Mouse (Mus musculus) heart, postnatal 0 days (tissue): ENCODE data around the gene Camta1. TPM values are rescaled to one million over a fixed set of nuclear protein-coding genes. Genes with fewer than 3 reads are reported as not detected.

Experiments
- ATAC-seq: fragments of 200-750 bp; cut with Nextera tagmentation; 2 replicates; pipeline ENCODE4 v1.8.0; 2017; ENCODE audit warnings: low read depth, moderate number of reproducible peaks, moderate library complexity; ENCODE audit not compliant: insufficient read depth
- DNase-seq: peaks from one replicate; pipeline ENCODE4 v3.0.0-alpha.2; 2016; ENCODE audit warnings: low spot score
- H3K27ac ChIP-seq: fragments of 300-500 bp; sonication (generic); 2 replicates; pipeline ENCODE4 v1.5.1; 2014; ENCODE audit warnings: low read depth, mild to moderate bottlenecking
- H3K27me3 ChIP-seq: fragments of 300-500 bp; sonication (generic); 2 replicates; pipeline ENCODE4 v1.6.1; 2014; ENCODE audit warnings: low read length, mixed read lengths; ENCODE audit not compliant: control insufficient read depth, insufficient read depth
- H3K36me3 ChIP-seq: fragments of 300-500 bp; sonication (generic); replicated peaks from 2 replicates; pipeline ENCODE4 v1.6.1; 2014; ENCODE audit warnings: low read length, mixed read lengths; ENCODE audit not compliant: control insufficient read depth, insufficient read depth
- H3K4me1 ChIP-seq: fragments of 300-500 bp; sonication (generic); 2 replicates; pipeline ENCODE4 v1.6.1; 2014; ENCODE audit warnings: antibody characterized with exemption; ENCODE audit not compliant: control insufficient read depth, insufficient read depth
- H3K4me2 ChIP-seq: fragments of 300-500 bp; sonication (generic); 2 replicates; pipeline ENCODE4 v1.6.1; 2014; ENCODE audit warnings: low read depth, mild to moderate bottlenecking, low read length, moderate library complexity
- H3K4me3 ChIP-seq: fragments of 300-500 bp; sonication (generic); 2 replicates; pipeline ENCODE4 v1.5.1; 2014; ENCODE audit warnings: low read depth, low read length
- H3K9ac ChIP-seq: fragments of 300-500 bp; sonication (generic); replicated peaks from 2 replicates; pipeline ENCODE4 v1.6.1; 2014; ENCODE audit warnings: low read depth, low read length, mixed read lengths
- H3K9me3 ChIP-seq: fragments of 300-500 bp; sonication (generic); replicated peaks from 2 replicates; pipeline ENCODE4 v1.6.1; 2016; ENCODE audit warnings: low read length; ENCODE audit not compliant: control insufficient read depth
- CTCF ChIP-seq: IDR thresholded peaks from 2 replicates; pipeline ENCODE4 v1.5.1; 2016; ENCODE audit warnings: antibody characterized with exemption, control low read depth, low read depth
- EP300 ChIP-seq: IDR thresholded peaks from 2 replicates; pipeline ENCODE4 v1.6.1; 2016; ENCODE audit warnings: antibody characterized with exemption, low read depth
- WGBS: fragments of 180-500 bp; shearing (Covaris S2); extraction: QIAGEN DNeasy Blood & Tissue Kit; methylation state at CpG from one replicate; pipeline ENCODE4 v1.1.7; 2014; 5-methylcytosine and 5-hydroxymethylcytosine counted together
- polyA plus RNA-seq: library from polyadenylated mRNA; unstranded; fragments of >200 nt; fragmentation: Nextera tagmentation; extraction: Ambion mirVana; gene quantifications from 2 replicates; pipeline ENCODE4 v1.2.1, GENCODE M21; 2015
- total RNA-seq: library from RNA; depleted of rRNA; stranded (reverse); fragments of >200 nt; gene quantifications from 2 replicates; pipeline ENCODE4 v1.2.3, GENCODE M21; 2014; ENCODE audit warnings: low replicate concordance

Gene Camta1
- total and polyA plus RNA-seq, 2 experiments from 2014 or later, result 72.7 to 240 TPM

DNA sequence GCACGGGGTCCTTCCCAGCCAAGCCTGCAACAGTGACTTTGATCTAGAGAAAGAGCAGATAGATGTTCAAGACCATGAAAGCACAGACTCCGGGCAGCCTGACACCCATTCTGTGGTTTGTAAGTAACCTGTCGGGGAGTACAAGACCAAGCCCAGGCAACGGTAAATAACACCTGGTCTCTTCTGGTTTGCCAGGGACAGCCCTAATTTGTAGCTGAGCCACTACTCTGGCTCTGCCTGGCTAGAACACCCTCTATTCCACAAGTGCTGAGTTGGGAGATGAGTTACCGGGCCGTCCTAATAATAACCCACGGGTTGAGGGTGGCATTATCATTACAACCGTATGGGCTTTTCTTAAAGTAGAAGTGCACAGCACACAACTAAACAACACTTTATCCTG, 954.6 kb downstream of the Camta1 start:
- Histone ChIP-seq H3K4me3 (no peak overlapping the region), H3K27me3 (no peaks in the 10 kb centered on the region), H3K4me2 (no peak overlapping the region), H3K27ac (no peak overlapping the region), H3K4me1 (peaks cover 4% of the 10 kb centered on the region; the same call in 1 of the 2 replicates), H3K9me3 (no peaks in the 10 kb centered on the region), H3K9ac (no peak overlapping the region), H3K36me3 (peaks cover 40% of the 10 kb centered on the region)
- TF ChIP-seq CTCF (no peak), EP300 (no peak)
- ATAC-seq (no peak), DNase-seq (no peak)
- 79% methylated on average over 8 of the region's 8 CpGs for WGBS

DNA sequence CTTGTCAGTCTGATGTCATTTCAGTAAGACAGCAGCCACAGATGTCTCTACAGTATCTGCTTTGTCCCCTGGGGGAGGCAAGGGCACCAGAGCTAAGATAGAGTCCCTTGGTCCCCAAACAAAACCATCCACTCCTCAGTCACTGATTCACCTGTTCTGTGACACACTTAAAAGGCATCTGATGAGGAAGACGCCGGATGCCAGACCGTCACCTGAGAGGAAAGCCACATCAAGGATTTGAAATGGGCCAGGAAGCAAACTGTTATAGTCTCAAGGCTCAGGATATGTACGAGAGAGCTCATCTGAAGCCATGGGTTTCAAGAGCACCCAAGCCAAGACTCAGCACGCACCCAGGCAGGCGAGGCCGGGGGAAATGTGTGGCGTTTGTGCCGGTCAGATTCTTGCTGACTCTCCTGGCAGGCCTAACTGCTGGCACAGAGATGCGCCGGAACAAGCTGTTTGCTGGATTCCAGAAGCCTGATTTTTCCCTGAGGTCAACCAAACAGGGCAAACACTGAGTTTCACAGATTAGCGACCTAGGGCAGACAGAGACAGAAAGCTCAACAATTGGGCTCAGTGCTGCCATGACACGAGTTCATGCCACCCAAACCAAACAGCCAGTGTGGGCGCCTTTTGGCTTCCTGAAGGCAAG, 958.5 kb downstream of the Camta1 start:
- H3K36me3 ChIP-seq, result peaks cover 68% of the 10 kb centered on the region
- TF ChIP-seq CTCF, result no peak
- TF ChIP-seq EP300, result no peak
- no peak overlapping the region for H3K27ac ChIP-seq
- H3K9ac ChIP-seq, result no peak overlapping the region
- DNase-seq, result no peak
- no peak for ATAC-seq
- H3K4me3 ChIP-seq, result no peak overlapping the region
- 92% methylated on average over 14 of the region's 14 CpGs for WGBS
- no peaks in the 10 kb centered on the region for H3K4me1 ChIP-seq
- H3K9me3 ChIP-seq, result no peaks in the 10 kb centered on the region
- H3K27me3 ChIP-seq, result no peaks in the 10 kb centered on the region
- H3K4me2 ChIP-seq, result no peak overlapping the region

DNA sequence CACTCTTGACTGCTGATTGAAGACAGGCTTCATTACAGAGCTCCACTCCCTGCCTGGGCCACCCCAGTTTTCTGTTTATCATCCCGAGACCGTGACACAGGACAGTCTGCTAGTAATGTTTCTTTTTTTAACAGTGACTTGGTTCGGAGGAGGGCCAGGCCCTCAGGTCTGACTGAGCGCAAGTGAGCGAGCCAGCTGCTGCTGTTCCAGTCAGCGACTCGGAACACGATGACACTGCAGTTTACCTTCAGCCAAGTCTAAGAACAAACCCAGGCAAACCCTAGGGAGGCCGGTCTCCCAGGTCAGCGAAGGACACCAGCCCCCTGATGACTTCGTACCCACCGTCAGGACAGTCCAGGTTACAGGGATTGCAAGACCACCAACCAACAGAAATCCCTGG, 959.6 kb downstream of the Camta1 start:
- no peaks in the 10 kb centered on the region for H3K27me3 ChIP-seq
- DNase-seq, result no peak
- no peaks in the 10 kb centered on the region for H3K4me1 ChIP-seq
- WGBS, result 61% methylated on average over 12 of the region's 12 CpGs
- H3K36me3 ChIP-seq, result peaks cover 76% of the 10 kb centered on the region
- no peak overlapping the region for H3K4me3 ChIP-seq
- no peak overlapping the region for H3K9ac ChIP-seq
- no peak overlapping the region for H3K4me2 ChIP-seq
- no peaks in the 10 kb centered on the region for H3K9me3 ChIP-seq
- peak; percentile 78 for ATAC-seq
- TF ChIP-seq EP300, result no peak
- TF ChIP-seq CTCF, result no peak
- peak overlapping the region; percentile 43; the same call in 1 of the 2 replicates for H3K27ac ChIP-seq

DNA sequence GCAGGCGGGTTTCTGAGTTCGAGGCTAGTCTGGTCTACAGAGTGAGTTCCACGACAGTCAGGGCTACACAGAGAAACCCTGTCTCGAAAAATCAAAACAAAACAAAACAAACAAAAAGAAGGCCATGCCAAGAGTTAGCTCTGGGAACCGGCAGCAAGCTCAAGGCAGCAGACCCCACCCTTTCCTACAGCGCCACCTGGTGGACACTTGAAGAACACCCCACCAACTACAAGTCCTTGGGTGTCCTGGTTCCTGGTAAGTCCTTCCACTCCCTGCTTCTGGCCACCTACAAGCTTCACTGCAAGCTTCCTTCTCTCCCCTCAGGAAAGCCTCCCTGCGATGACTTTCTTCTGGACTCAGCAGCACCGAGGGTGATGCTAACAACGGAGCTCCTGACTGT, 960.0 kb downstream of the Camta1 start:
- ATAC-seq, result peak; percentile 55
- H3K36me3 ChIP-seq, result peaks cover 76% of the 10 kb centered on the region
- WGBS, result 45% methylated on average over 9 of the region's 9 CpGs
- H3K4me1 ChIP-seq, result no peaks in the 10 kb centered on the region
- H3K27ac ChIP-seq, result peak overlapping the region; percentile 43; the same call in 1 of the 2 replicates
- no peak overlapping the region for H3K4me2 ChIP-seq
- no peaks in the 10 kb centered on the region for H3K27me3 ChIP-seq
- no peak overlapping the region for H3K9ac ChIP-seq
- peak; percentile 84 for TF ChIP-seq CTCF
- TF ChIP-seq EP300, result no peak
- H3K9me3 ChIP-seq, result no peaks in the 10 kb centered on the region
- peak; percentile 63 for DNase-seq
- H3K4me3 ChIP-seq, result no peak overlapping the region

DNA sequence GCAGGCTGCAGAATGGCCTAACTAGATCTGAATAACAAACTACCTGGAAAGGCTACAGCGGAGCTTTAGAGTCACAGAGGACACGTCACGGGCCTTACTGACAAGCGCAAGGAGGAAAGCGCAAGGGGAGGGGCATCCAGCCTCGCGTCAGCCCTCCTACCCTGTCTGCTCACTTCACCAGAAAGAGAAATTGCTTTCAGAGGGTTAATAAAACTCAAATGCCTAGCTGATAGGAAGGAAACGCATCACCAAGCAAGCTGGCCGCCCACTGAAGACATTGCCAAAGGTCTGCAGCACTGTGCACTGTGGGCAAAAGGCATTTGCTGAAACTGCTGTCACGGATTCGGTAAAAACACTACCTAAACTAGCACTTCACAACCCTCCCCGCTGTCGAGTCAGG, 961.2 kb downstream of the Camta1 start:
- no peaks in the 10 kb centered on the region for H3K4me1 ChIP-seq
- H3K9ac ChIP-seq, result no peak overlapping the region
- no peak overlapping the region for H3K4me2 ChIP-seq
- DNase-seq, result no peak
- H3K4me3 ChIP-seq, result no peak overlapping the region
- no peak overlapping the region for H3K27ac ChIP-seq
- no peaks in the 10 kb centered on the region for H3K27me3 ChIP-seq
- 91% methylated on average over 13 of the region's 13 CpGs for WGBS
- H3K36me3 ChIP-seq, result peaks cover 79% of the 10 kb centered on the region
- ATAC-seq, result no peak
- no peak for TF ChIP-seq CTCF
- no peak for TF ChIP-seq EP300
- H3K9me3 ChIP-seq, result no peaks in the 10 kb centered on the region
